In genomic region chr6:115853985-115854384, GRCm38 (mm10) we compare ENCODE assay signal across 8 mouse cellular contexts. TPM values are rescaled to one million over a fixed set of nuclear protein-coding genes. Genes with fewer than 3 reads are reported as not detected.
DNase-seq lines count a peak whose midpoint lies in the region; ATAC-seq and TF ChIP-seq lines count a peak whose summit lies in the region.

No protein-coding gene starts in this region.

- DNase-seq in kidney, postnatal 0 days (ENCODE audit: low spot score), result no peak
- no peak for DNase-seq in kidney, adult 18-20 months
- peak; percentile 40 for DNase-seq in embryonic facial prominence, embryonic 11.5 days (ENCODE audit: low spot score)
- DNase-seq in layer of hippocampus, postnatal 14 days (ENCODE audit: low spot score in 2 of 2), result no peak
- no peak for DNase-seq in ovary, postnatal 10 days (ENCODE audit: low spot score)
- no peak for DNase-seq in right cerebral cortex, postnatal 14 days

- 43% methylated on average over 7 of the region's 7 CpGs for WGBS in kidney, postnatal 0 days
- WGBS in embryonic facial prominence, embryonic 11.5 days, result 49% methylated on average over 7 of the region's 7 CpGs
- WGBS in intestine, postnatal 0 days, result 39% methylated on average over 7 of the region's 7 CpGs
- 49% methylated on average over 7 of the region's 7 CpGs for WGBS in neural tube, embryonic 14.5 days

- no peaks in the 10 kb centered on the region for H3K27me3 ChIP-seq in kidney, postnatal 0 days (ENCODE audit: insufficient read depth, low read length)
- no peaks in the 10 kb centered on the region for H3K27me3 ChIP-seq in embryonic facial prominence, embryonic 11.5 days (ENCODE audit: control insufficient read depth, insufficient read depth, low read length)
- H3K27me3 ChIP-seq in intestine, postnatal 0 days (replicated peaks; ENCODE audit: control insufficient read depth, insufficient read depth, low read length), result no peaks in the 10 kb centered on the region
- no peaks in the 10 kb centered on the region for H3K27me3 ChIP-seq in neural tube, embryonic 14.5 days (ENCODE audit: control insufficient read depth, insufficient read depth, low read length)

- peak overlapping the region; percentile 60 for H3K4me2 ChIP-seq in kidney, postnatal 0 days (ENCODE audit: low read length)
- H3K4me2 ChIP-seq in embryonic facial prominence, embryonic 11.5 days (ENCODE audit: low read depth, low read length), result peak overlapping the region; percentile 28
- peak overlapping the region; percentile 86 for H3K4me2 ChIP-seq in intestine, postnatal 0 days (replicated peaks; ENCODE audit: low read depth)
- peak overlapping the region; percentile 75 for H3K4me2 ChIP-seq in neural tube, embryonic 14.5 days (ENCODE audit: low read depth, low read length)

- peak overlapping the region; percentile 62 for H3K27ac ChIP-seq in kidney, postnatal 0 days
- H3K27ac ChIP-seq in embryonic facial prominence, embryonic 11.5 days (replicated peaks; ENCODE audit: low read depth, low read length), result peak overlapping the region; percentile 72
- H3K27ac ChIP-seq in intestine, postnatal 0 days (ENCODE audit: low read depth, low read length), result peak overlapping the region; percentile 52; the same call in 1 of the 2 replicates
- H3K27ac ChIP-seq in neural tube, embryonic 14.5 days (ENCODE audit: low read depth, low read length), result peak overlapping the region; percentile 60

- H3K4me1 ChIP-seq in kidney, postnatal 0 days (replicated peaks; ENCODE audit: insufficient read depth, low read length), result peaks cover under 1% of the 10 kb centered on the region; the same call in 1 of the 2 replicates
- H3K4me1 ChIP-seq in embryonic facial prominence, embryonic 11.5 days (ENCODE audit: control insufficient read depth, insufficient read depth, low read length), result no peaks in the 10 kb centered on the region
- no peaks in the 10 kb centered on the region for H3K4me1 ChIP-seq in intestine, postnatal 0 days (replicated peaks; ENCODE audit: control insufficient read depth, insufficient read depth, low read length)
- peaks cover 7% of the 10 kb centered on the region; the same call in 1 of the 2 replicates for H3K4me1 ChIP-seq in neural tube, embryonic 14.5 days (ENCODE audit: control insufficient read depth, insufficient read depth, low read length)

- ATAC-seq in kidney, postnatal 0 days (replicated peaks; ENCODE audit: low FRiP score, low read depth), result no peak
- ATAC-seq in embryonic facial prominence, embryonic 11.5 days (replicated peaks; ENCODE audit: insufficient number of reproducible peaks, low FRiP score, low TSS enrichment, low read depth), result no peak
- ATAC-seq in intestine, postnatal 0 days, result no peak
- no peak for ATAC-seq in neural tube, embryonic 14.5 days (ENCODE audit: low read depth)

- H3K9me3 ChIP-seq in kidney, postnatal 0 days (replicated peaks; ENCODE audit: low read length), result no peaks in the 10 kb centered on the region
- no peaks in the 10 kb centered on the region for H3K9me3 ChIP-seq in embryonic facial prominence, embryonic 11.5 days (replicated peaks; ENCODE audit: control insufficient read depth, low read length)
- H3K9me3 ChIP-seq in intestine, postnatal 0 days (ENCODE audit: control insufficient read depth), result no peaks in the 10 kb centered on the region
- no peaks in the 10 kb centered on the region for H3K9me3 ChIP-seq in neural tube, embryonic 14.5 days (ENCODE audit: control insufficient read depth, low read length)

- H3K9ac ChIP-seq in kidney, postnatal 0 days (ENCODE audit: low read depth, low read length), result 0 out of 2 replicates have a peak overlapping the region, but pooled peaks have one; percentile 44
- H3K9ac ChIP-seq in embryonic facial prominence, embryonic 11.5 days (replicated peaks; ENCODE audit: low read length), result peak overlapping the region; percentile 61
- H3K9ac ChIP-seq in intestine, postnatal 0 days (ENCODE audit: low read depth, low read length), result peak overlapping the region; percentile 31; the same call in 1 of the 2 replicates
- H3K9ac ChIP-seq in neural tube, embryonic 14.5 days (replicated peaks; ENCODE audit: low read depth, low read length), result peak overlapping the region; percentile 46

- 0 out of 2 replicates have a peak, but pooled peaks cover 4% of the 10 kb centered on the region for H3K36me3 ChIP-seq in kidney, postnatal 0 days (ENCODE audit: insufficient read depth, low read length)
- peaks cover 2% of the 10 kb centered on the region; the same call in 1 of the 2 replicates for H3K36me3 ChIP-seq in embryonic facial prominence, embryonic 11.5 days (replicated peaks; ENCODE audit: control insufficient read depth, insufficient read depth, low read depth, low read length)
- no peaks in the 10 kb centered on the region for H3K36me3 ChIP-seq in intestine, postnatal 0 days (ENCODE audit: control insufficient read depth, insufficient read depth)
- no peaks in the 10 kb centered on the region for H3K36me3 ChIP-seq in neural tube, embryonic 14.5 days (ENCODE audit: control insufficient read depth, insufficient read depth, low read length)

- H3K4me3 ChIP-seq in kidney, postnatal 0 days (replicated peaks; ENCODE audit: low read depth, low read length), result peak overlapping the region; percentile 47
- H3K4me3 ChIP-seq in embryonic facial prominence, embryonic 11.5 days (ENCODE audit: low read depth, low read length), result peak overlapping the region; percentile 61
- peak overlapping the region; percentile 57 for H3K4me3 ChIP-seq in intestine, postnatal 0 days (ENCODE audit: low read depth, low read length)
- H3K4me3 ChIP-seq in neural tube, embryonic 14.5 days (ENCODE audit: low read depth, low read length), result peak overlapping the region; percentile 43

- TF ChIP-seq CTCF in kidney, postnatal 0 days (IDR thresholded peaks at IDR 0.05; ENCODE audit: low read depth), result no peak
- no peak for TF ChIP-seq CTCF in intestine, postnatal 0 days (IDR thresholded peaks at IDR 0.05; ENCODE audit: low read depth)

RNA-seq across cellular contexts. Expression of gene Ift122, which starts 0.7 kb away (rescaled TPM):
- polyA plus RNA-seq in kidney, postnatal 0 days (2015; fragmentation: Nextera tagmentation; extraction: Ambion mirVana), result 14.9 and 20.6 TPM in 2 replicates
- polyA plus RNA-seq in embryonic facial prominence, embryonic 11.5 days (2014; fragmentation: Nextera tagmentation; extraction: Ambion mirVana), result 25.1 and 27.2 TPM in 2 replicates
- polyA plus RNA-seq in intestine, postnatal 0 days (2015; fragmentation: Nextera tagmentation; extraction: Ambion mirVana), result 3.0 and 3.1 TPM in 2 replicates
- polyA plus RNA-seq in neural tube, embryonic 14.5 days (2014; fragmentation: Nextera tagmentation; extraction: Ambion mirVana), result 27.8 and 28.3 TPM in 2 replicates
- total RNA-seq in layer of hippocampus, postnatal 14 days (2021), result 10 to 100 TPM; 23.8 to 24.7 TPM

RNA-seq across cellular contexts. Expression of gene Mbd4, which starts 0.8 kb away (rescaled TPM):
- polyA plus RNA-seq in kidney, postnatal 0 days (2015; fragmentation: Nextera tagmentation; extraction: Ambion mirVana), result 10.9 TPM in 2 replicates
- polyA plus RNA-seq in embryonic facial prominence, embryonic 11.5 days (2014; fragmentation: Nextera tagmentation; extraction: Ambion mirVana), result 22.5 and 24.8 TPM in 2 replicates
- polyA plus RNA-seq in intestine, postnatal 0 days (2015; fragmentation: Nextera tagmentation; extraction: Ambion mirVana), result 3.4 and 3.5 TPM in 2 replicates
- 8.4 and 10.8 TPM in 2 replicates for polyA plus RNA-seq in neural tube, embryonic 14.5 days (2014; fragmentation: Nextera tagmentation; extraction: Ambion mirVana)
- total RNA-seq in layer of hippocampus, postnatal 14 days (2021), result 1 to 10 TPM; 5.0 to 5.8 TPM

RNA-seq across cellular contexts. Expression of gene Efcab12, which starts 15.8 kb away (rescaled TPM):
- polyA plus RNA-seq in kidney, postnatal 0 days (2015; fragmentation: Nextera tagmentation; extraction: Ambion mirVana), result 2.5 and 3.0 TPM in 2 replicates
- polyA plus RNA-seq in embryonic facial prominence, embryonic 11.5 days (2014; fragmentation: Nextera tagmentation; extraction: Ambion mirVana), result 0.39 and 1.5 TPM in 2 replicates
- polyA plus RNA-seq in intestine, postnatal 0 days (2015; fragmentation: Nextera tagmentation; extraction: Ambion mirVana), result 0.05 and 0.18 TPM in 2 replicates
- 3.0 and 3.1 TPM in 2 replicates for polyA plus RNA-seq in neural tube, embryonic 14.5 days (2014; fragmentation: Nextera tagmentation; extraction: Ambion mirVana)
- 1 to 10 TPM; 2.9 to 4.0 TPM for total RNA-seq in layer of hippocampus, postnatal 14 days (2021)

RNA-seq across cellular contexts. Expression of gene Rpl32, which starts 45.4 kb away (rescaled TPM):
- 2,857 and 3,220 TPM in 2 replicates for polyA plus RNA-seq in kidney, postnatal 0 days (2015; fragmentation: Nextera tagmentation; extraction: Ambion mirVana)
- 2,072 and 2,207 TPM in 2 replicates for polyA plus RNA-seq in embryonic facial prominence, embryonic 11.5 days (2014; fragmentation: Nextera tagmentation; extraction: Ambion mirVana)
- polyA plus RNA-seq in intestine, postnatal 0 days (2015; fragmentation: Nextera tagmentation; extraction: Ambion mirVana), result 1,370 and 1,375 TPM in 2 replicates
- 1,065 and 1,071 TPM in 2 replicates for polyA plus RNA-seq in neural tube, embryonic 14.5 days (2014; fragmentation: Nextera tagmentation; extraction: Ambion mirVana)
- 100 to 1,000 TPM; 500 to 526 TPM for total RNA-seq in layer of hippocampus, postnatal 14 days (2021)

Comparison
In these comparisons a context has a peak if more than half of its experiments do, and no peak if none do; other contexts are left out.
1. H3K4me2 ChIP-seq: peak in every context shown above with its lines; median percentile 86 in intestine, postnatal 0 days; 75 in neural tube, embryonic 14.5 days; 60 in kidney, postnatal 0 days; 28 in embryonic facial prominence, embryonic 11.5 days.